Mouse (Mus musculus): Measurements from ENCODE around the gene Olfr605.
"Not testable (repeated sequence)": the region's sequence is repeated elsewhere in the genome, so short reads cannot be mapped to it uniquely, and the experiment has no call there.

Olfr605 gene

DNA sequence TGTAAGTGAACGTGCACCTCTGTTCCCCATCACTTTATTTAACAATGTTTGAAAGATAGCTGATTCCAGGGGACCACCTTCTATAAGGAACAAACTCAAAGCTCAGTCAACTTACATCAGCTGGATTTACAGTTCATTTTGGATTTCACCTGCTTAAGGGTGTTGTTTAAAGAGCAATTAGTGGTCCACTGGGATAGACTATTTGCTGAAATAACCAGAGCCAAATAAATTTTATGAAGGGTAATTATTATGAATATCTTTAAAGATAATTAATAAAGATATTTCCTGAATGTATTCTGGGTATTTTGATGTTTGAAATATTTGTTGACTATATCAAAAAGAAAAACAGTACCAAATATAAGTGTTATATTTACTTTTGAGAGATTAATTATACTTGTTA is at the start of gene Olfr605:
Gene Olfr605, minus strand, starts transcription at position 101 of the 400 bp plus-strand sequence.
- DNase-seq (ENCODE audit: low spot score) = no peak

DNA sequence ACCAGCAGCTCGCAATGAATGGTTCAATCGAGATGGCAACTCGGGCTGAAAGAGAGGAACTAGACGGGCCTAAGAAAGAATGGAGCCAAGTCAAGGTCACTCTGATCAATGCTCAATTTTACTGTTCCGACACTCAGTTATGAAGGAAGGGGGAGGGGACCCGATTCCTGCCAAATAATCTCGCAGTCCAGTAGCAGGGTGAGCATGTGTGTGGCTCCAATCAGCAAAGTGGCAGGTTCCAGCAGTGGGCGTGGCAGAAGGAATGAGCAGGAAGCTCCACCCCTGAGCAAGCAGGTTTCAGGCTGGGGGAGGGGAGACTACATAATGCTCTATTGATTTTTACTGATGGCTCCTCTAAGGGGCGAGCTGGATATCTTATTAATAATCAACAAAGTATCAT is 31.9 kb upstream of the Olfr605 start:
- not testable (repeated sequence) for DNase-seq (ENCODE audit: low spot score)

DNA sequence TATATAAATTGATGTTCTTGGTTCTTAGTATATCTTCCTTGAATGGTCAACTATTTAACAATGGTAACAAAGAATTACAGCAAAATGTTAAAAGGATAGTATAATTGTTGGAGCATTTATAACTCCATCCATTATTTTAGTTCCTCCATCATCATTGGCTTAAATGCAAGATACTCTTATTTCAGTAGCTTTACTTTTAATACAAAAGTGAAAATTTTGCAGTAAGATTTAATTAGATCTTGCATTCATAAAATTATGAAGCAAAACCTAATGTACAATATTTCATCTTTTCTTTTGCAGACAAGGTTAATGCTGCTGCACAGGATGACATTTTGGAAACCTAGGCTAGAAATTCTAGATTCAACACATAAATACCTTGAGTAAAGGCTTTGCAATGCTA is 24.3 kb upstream of the Olfr605 start, which contains the start of gene Olfr608:
Gene Olfr608, plus strand, starts transcription at position 301 of the 400 bp plus-strand sequence.
- no peak for DNase-seq (ENCODE audit: low spot score)

DNA sequence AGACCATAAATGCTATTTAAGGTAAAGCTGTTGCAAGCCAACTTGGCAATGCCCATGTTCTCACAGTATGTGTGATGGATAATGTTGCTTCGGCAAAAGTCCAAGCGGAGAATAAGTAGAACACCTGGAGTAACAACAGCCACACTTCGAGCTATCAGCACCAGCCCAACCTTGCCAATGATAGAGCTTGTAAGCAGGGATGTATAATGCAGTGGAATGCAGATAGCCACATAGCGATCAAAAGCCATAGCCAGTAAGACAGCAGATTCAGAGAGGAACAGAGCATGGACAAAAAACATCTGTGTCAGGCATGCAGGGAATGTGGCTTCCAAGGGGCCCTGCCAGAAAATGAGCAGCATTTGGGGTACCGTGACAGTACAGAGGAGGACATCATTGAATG is 15.4 kb upstream of the Olfr605 start:
- no peak for DNase-seq (ENCODE audit: low spot score)

DNA sequence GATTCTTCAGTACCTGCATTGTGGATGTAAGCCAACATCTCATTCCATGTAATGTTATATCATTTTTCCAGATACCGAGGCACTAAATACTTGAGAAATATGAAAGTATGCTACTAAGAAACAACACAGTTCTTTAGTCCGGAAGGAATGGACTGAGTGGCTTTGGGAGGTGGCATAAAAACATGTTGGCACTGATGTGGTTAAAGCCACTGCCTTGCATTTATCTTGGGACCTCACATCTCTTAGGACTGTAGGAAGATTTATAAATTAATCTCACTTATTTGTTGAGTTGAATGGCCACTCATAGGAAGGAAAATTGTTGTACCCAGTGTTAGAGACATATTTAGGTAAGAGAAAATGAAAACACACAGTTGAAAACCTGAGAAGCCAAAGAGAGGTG is 3.5 kb upstream of the Olfr605 start, which contains the start of gene Olfr606:
Gene Olfr606, plus strand, starts transcription at position 301 of the 400 bp plus-strand sequence.
- no peak for DNase-seq (ENCODE audit: low spot score)

DNA sequence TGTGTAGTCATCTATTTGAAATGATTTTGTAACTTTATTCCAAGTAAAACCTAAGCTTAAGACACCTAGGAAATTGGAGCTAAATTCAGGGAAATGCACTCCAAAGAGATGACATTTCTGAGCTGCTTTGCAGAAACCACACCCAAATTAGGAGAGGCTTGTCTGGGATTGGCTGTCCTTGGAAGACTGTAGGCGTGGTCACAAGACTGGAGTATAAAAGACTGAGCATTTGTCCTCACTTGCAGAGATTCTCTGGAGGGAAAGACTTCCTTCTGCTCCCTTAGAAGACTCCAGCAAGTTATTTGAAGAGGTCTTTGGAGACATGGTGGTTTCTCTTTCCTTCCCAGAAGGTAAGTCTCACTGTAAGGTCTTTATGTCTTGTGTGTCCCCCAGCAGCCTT is 30.5 kb downstream of the Olfr605 start, which contains the start of gene Usp17lc:
Gene Usp17lc, plus strand, starts transcription at position 301 of the 400 bp plus-strand sequence.
- not testable (repeated sequence) for DNase-seq (ENCODE audit: low spot score)

DNA sequence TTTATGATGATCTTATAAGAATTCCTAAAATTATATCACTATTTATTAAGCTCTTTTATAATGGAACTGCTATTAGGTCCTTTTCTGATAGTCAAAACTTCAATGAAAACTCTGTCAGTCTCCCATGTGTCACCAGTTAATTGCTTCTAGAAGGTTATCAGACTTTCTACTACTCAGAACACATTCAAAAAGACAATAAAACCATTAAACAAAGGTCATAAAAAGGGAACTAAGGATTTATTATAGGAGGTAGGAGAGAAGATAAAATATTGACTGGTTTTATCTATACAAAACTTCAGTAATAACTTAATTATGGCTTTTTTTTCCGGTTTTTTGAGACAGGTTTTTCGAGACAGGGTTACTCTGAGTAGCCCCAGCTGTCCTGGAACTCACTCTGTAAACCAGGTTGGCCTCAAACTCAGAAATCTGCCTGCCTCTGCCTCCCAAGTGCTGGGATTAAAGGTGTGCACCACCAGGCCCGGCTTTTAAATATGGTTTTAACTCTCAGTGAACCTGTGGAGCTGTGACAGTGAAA is 38.7 kb downstream of the Olfr605 start:
- not testable (repeated sequence) for DNase-seq (ENCODE audit: low spot score)

DNA sequence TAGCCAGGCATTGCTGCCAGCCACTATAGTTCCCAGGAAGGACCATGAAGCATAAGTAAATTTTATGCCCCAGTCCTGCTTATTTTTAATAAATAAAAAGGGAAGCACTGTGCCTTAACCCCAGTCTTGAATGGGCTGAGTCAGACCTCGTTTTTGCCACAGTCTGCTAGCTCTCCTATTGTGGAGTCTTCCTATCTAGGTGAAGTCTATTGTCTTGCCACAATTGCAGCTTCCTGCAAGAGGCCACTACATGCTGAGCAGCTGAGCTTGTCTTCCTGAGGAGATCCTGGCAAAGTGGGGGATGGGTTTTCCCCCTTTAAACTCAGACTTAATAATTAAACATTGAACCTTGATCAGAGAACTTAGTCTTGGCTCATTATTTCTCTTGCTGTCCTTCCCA is 46.3 kb downstream of the Olfr605 start:
- no peak for DNase-seq (ENCODE audit: low spot score)

DNA sequence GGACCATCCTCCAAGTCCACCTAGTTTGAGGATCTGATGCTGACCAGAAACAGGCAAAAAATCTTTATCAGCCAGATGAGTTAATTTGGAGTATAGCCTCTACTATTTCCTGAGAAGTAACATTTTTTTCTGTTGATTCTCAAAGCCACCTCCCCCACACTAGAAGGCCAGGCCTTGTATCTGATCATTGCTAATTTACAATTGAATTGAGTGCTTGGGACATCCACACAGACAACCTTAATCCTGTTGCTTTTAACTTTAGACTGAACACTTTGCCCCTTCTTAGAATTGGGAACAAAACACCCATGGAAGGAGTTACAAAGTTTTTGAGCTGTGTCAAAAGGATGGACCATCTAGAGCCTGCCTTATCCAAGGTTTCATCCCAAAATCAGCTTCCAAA is 47.5 kb downstream of the Olfr605 start:
- DNase-seq (ENCODE audit: low spot score) = no peak
